Mouse (Mus musculus) urinary bladder, postnatal 10 days (tissue): ENCODE measurements around the gene Pidd1.

ENCODE experiments used
- DNase-seq: peaks from one replicate; pipeline ENCODE4 v3.0.0; 2022; ENCODE audit warnings: low spot score

The Pidd1 gene

DNA sequence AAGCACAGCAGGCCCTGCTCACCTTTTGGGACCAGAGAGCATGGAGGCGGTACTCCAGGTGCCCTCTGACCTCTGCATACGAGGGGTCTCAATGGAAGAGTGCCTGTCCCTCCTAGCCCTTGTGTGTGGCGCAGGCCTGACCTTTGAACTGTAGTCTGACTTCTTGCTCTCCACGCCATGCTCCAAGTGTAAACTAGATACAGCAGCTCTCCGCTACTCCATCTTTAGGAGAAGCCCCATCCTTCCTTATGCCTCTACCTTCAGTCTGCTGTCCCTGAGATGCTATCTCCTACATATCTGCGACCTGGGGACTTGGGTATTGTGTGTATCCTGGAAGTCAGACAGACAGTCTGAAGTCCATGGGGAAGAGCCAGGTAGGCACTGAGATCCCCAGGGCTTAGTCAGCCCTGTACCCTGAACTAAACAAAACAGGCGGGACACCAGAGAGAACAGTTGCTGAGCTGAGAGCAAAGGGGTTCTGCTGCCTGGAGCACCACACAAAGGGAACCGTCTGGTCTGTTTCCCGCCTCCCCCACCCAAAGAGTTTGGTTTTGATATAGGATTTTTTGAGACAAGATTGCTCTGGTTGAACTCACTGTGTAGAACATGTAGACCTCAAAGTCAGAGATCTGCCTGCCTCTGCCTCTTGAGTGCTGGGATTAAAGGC, 7.8 kb downstream of the Pidd1 start:
- DNase-seq: no peak

DNA sequence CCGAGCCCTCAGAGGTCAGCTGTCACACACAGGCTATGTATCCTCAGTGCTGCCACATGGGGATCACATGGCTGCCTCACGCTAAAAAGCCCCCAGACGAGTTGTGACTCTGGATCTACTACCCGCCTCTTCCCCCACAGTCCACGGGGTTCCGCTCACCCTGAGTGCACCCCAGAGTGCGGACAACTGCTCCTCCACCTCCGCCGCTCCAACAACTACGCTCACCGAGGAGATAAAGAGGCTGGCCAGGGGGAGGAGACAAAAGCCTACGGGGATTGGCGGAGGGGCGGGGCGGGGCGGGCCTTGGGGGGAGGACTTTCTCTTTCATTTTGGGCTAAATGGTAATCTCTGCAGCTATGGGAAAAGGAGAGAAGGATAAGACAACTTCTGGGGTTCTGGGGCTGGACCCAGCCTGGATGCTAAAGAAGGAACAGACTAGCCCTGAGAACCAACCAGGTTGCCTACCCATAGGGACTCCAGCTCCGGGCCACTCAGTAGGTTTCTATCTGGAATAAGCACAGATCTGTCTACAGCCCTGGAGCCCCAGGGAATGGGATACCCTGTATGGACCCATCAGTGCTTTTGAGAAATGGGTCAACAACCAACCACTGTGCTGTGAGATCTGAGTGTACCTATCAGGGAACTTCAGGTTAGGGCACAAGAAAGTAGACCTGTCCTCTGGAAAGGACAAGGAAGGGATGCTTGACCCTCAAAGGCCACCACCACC, 8.5 kb downstream of the Pidd1 start:
- DNase-seq: no peak

DNA sequence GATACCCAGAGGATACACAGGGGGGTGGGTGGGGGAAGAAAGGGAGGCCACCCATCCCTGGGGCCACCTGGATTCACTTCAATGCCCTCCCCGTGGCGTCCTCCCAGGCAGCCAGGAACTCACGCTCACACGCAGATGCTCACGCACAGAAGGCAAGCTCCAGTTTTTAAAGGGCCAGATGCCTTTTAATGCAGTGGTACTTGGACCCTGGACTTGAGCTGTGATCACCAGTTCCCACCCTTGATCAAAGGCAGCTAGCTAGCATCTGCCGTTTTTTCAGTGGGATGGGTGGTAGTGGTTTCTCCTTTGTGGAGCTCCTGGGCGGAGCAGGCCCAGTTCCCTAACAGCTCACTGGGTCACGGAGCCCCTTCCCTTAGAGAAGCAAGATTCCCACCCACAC, 9.4 kb downstream of the Pidd1 start:
- no peak for DNase-seq

DNA sequence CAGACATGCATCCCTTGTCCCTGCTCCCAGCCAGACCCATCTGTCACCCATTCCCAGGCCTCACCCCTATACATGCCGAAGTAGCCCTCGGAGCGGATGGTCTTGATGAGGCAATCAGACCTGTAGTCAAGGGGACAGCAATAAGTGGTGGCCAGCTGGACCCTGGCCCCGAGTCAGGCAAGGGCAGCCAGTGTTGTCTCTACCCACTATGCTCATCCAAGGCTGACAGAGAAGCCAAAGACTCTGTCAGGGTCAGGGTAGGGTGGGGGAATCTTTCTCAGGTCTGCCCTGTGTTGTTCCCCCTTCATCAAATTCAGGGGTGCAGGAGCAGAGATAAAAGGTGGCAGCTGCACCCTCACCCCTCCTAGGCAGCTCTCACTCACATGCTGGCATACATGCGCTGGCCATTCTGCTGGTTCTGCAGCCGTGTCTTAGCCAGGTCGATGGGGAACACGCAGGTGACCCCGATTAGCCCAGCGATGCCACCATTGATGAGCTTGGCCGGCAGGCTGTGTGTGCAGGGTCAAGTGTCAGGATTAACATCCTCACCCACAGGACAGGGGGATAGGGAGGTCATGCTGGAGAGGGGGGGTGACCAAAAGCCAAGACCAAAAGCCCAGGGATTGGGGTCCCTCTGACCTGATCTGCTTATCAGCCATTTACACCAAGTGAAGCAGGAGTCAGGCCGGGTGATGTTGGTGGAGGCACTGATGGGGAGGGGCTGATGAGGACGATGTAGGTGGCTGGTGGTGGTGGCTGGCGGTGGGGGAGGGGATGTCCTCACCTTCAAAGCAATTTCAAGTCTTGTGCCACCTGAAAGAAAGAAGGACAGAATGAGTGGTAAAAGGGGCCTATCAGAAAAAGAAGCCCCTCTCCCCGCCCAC, 10.1 kb downstream of the Pidd1 start:
- no peak for DNase-seq

- DNase-seq: no peak
These were observed 10.9 kb downstream of the Pidd1 start for GRCm38 (mm10) chr7:141432741-141433516.

DNA sequence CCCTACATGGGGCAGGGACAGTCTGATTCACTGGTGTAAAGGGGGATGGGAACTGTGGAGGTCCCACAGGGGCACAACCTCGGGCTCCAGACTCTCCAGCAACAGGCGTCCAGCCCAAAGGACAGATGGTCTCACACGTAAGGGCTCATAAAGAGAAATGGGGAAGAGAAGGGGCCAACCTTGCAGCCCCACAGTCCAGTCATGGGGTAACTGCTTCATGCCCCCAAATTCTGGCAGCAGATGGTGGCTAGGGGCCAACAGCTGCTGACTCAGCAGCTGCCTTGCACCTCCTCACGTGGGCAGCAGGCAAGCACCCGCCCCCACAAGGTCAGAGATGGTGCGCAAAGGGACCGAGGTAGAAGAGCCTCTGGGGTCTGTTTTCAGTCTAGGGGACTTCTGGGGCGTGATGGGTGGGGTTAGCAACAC, 11.6 kb downstream of the Pidd1 start:
- DNase-seq: no peak

GRCm38 (mm10) chr7:141431434-141432185, 12.2 kb downstream of the Pidd1 start:
- DNase-seq: no peak

DNA sequence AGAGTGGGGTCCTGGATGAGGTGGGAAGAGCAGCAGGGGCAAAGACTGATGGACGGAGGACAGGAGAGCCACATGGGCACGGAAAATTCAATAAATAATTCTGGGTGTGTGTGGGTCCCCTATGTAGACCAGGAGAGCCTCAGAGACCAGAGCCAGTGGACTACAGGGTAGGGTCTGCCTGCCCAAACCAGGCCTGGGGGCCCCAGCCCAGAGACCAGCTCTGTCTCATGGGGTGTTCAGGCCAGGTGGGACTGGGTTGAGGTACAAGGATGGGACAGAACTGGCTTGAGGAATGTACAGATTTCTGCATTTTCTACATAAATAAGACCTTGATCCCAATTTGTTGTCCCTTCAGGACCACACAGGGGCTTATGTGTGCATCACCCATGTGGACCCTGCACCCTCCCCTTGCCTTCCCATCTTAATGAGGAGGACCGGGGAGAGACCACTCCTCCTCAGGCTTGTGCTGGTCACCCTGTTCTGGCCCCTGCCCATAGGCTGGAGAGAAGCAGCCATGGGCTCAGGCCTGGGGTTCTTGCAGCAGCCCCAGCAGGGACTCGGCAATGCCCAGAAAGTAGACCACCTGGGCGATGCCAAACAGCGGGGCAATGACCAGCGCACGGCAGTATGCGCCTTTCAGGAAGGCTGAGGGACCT, 13.1 kb downstream of the Pidd1 start:
- no peak for DNase-seq

GRCm38 (mm10) chr7:141429840-141430584, 13.8 kb downstream of the Pidd1 start:
- DNase-seq: no peak

GRCm38 (mm10) chr7:141429310-141429709, 14.5 kb downstream of the Pidd1 start, which contains the start of gene Cend1:
Gene Cend1 (minus strand): TSS chr7:141429491.
- DNase-seq: no peak

GRCm38 (mm10) chr7:141428701-141429100, 15.1 kb downstream of the Pidd1 start:
- no peak for DNase-seq

GRCm38 (mm10) chr7:141426948-141427730, 16.7 kb downstream of the Pidd1 start:
- DNase-seq: no peak

DNA sequence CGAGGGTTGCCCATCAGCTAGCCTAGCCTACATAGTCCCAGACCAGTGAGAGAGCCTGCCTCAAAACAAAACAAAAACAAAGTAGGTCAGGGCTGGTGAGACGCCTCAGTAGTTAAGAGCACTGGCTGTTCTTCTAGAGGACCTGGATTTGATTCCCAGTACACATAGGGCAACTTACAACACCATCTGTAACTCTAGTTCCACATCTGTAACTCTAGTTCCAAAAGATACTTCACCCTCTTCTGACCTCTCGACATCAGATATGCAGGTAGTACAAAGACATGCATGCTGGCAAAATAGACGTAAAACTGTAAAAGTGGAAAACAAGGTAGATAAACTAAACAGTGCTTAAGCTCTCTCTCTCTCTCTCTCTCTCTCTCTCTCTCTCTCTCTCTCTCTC, 20.0 kb downstream of the Pidd1 start:
- DNase-seq: no peak

DNA sequence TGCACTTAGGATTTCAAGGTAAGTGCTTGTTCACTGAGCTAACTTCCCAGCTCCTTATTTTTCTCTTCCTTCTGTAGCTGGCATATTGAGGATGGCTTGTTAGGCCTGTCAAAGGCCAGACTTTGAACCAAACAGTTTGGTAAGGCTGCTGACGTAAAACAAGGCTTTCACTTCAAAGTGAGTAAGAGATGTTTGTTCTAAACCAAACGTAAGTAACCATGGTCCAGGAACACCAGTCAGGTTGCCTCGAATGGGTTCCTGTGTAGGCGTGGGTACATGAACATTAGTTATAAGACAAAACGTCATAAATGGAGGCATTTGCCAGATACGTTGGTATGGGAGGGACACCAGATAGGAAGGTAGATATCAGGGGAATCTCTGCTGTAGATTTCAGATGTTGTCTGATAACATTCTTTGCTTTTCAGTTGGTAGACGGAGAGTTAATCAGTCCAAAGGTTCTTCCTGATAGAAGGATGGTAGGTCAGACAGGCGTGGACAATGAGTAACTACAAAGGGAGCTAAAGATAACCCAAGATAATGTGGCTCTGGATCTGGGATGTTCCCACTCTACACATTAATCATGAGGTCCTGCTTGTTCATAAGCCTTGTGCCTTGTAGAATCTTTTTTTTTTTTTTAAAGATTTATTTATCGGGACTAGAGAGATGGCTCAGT, 23.7 kb downstream of the Pidd1 start:
- DNase-seq: no peak

GRCm38 (mm10) chr7:141418970-141419369, 24.9 kb downstream of the Pidd1 start:
- DNase-seq: no peak

DNA sequence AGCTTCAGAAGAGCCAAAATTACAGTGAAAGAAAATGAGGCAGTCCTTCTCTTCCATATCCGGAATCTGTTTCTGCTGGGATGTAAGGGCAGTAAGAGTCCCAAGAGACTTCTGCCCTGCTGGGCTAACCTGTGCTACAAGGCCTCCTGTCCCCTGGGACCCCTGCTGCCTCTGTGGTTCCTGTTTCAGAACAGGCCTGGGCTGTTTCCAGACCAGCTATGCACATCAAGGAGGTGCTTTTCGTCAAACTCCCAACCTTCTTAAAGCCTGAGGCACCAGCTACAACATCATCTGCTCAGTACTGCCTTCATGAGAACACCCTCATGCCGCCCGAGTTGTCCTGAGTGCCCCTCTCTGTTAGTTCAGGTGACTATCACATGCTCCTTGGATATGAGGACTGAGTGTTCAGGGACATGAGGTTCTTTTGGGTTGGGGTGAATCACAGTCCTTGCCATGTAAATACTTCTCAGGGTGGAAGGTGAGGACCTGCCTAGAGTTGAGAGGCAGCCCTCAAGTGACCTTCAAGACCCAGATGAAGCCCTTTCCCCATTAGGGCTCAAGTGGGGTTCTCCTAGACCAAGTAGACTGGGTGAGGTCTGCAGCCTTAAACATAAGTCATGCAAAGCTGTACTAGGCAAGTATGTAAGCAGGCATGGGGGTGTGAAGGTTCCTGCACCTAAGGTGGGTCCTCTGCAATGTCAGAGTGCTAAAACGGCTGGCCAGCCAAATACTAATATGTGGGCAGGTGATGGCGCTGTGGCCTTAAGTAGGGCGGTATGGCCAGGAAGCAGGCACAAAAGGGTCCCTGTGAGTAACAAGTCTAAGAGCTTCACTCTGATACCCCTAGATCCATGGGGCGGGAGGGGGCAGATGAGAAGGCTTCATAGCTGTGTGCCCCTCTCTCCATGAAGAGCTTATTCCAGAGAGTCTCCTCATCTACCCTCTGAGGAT, 25.8 kb downstream of the Pidd1 start:
- no peak for DNase-seq

DNA sequence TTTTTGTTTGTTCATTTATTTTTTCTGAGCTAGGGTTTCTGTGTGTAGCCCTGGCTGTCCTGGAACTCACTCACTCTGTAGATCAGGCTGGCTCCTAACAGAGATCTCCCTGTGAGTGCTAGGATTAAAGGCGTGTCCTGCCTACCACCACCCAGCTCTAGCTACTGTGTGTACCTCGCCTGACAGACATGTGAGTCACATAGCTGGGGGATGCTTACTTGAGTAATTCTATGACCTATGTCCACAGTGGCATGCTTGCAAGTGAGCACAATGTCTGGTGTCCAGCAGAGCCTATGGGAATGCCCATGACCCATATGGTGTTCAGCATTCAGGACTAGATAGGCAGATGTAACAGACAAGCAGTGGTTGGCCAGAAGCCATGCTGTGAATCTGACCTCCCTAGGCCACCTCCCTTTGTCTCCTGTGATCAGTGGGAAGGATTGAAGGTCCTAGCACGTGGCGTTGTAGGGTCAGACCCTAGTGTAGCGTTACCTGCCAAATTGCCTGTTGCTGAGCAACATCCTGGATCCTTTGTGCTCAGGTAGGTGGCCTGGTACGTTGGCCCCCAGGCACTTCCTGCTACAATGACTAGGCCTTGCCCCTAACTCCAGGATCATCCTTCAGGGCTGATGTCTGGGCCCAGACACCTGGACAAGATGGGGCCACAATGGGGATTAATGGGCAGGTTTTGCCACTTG, 27.5 kb downstream of the Pidd1 start:
- no peak for DNase-seq
